8 mouse cellular contexts compared by ENCODE assay signal in the genomic region with DNA sequence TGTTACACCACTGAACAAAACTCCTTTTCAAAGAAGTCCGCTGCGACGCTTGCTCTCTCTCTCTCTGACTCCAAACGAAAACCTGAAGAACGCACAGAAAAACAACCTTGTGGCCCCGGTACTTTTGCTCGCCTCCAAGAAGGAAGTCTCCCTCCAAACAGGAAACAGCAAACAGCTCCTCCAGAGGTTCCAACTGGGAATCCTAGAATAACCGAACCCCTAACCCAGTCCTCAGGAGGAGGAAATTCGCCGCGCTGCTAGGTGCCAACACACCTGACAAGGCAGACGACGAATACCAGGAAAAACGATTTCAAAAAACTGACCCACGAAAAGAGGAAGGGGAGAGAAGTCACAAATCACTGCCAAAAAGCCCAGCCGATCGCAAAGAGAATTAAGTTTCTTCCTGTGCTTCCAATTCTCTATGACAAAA. TPM values are rescaled to one million over a fixed set of nuclear protein-coding genes. Genes with fewer than 3 reads are reported as not detected.
DNase-seq lines count a peak whose midpoint lies in the region; ATAC-seq lines count a peak whose summit lies in the region.

No protein-coding gene starts in this region.

- peak overlapping the region; percentile 100 for H3K4me3 ChIP-seq in hindbrain, embryonic 15.5 days
- H3K4me3 ChIP-seq in limb, embryonic 11.5 days (ENCODE audit: low read depth, low read length) = peak overlapping the region; percentile 92
- peak overlapping the region; percentile 90 for H3K4me3 ChIP-seq in midbrain, embryonic 13.5 days (replicated peaks)
- peak overlapping the region; percentile 72 for H3K4me3 ChIP-seq in stomach, embryonic 16.5 days (replicated peaks; ENCODE audit: low read length)

- no peaks in the 10 kb centered on the region for H3K36me3 ChIP-seq in hindbrain, embryonic 15.5 days
- H3K36me3 ChIP-seq in limb, embryonic 11.5 days (ENCODE audit: control insufficient read depth, insufficient read depth, low read length) = no peaks in the 10 kb centered on the region
- no peaks in the 10 kb centered on the region for H3K36me3 ChIP-seq in midbrain, embryonic 13.5 days
- no peaks in the 10 kb centered on the region for H3K36me3 ChIP-seq in stomach, embryonic 16.5 days (ENCODE audit: control insufficient read depth, insufficient read depth, low read length)

- peak overlapping the region; percentile 98 for H3K9ac ChIP-seq in hindbrain, embryonic 15.5 days
- H3K9ac ChIP-seq in limb, embryonic 11.5 days (ENCODE audit: low read length) = peak overlapping the region; percentile 93
- H3K9ac ChIP-seq in midbrain, embryonic 13.5 days (replicated peaks) = peak overlapping the region; percentile 95
- peak overlapping the region; percentile 99 for H3K9ac ChIP-seq in stomach, embryonic 16.5 days (ENCODE audit: low read length)

- under 1% methylated on average over 17 of the region's 17 CpGs for WGBS in hindbrain, embryonic 15.5 days
- under 1% methylated on average over 17 of the region's 17 CpGs for WGBS in limb, embryonic 11.5 days
- WGBS in midbrain, embryonic 13.5 days = under 1% methylated on average over 17 of the region's 17 CpGs
- 0% methylated on average over 17 of the region's 17 CpGs for WGBS in stomach, embryonic 16.5 days

- peak overlapping the region; percentile 79 for H3K4me2 ChIP-seq in hindbrain, embryonic 15.5 days
- H3K4me2 ChIP-seq in limb, embryonic 11.5 days (ENCODE audit: low read depth, severe bottlenecking) = peak overlapping the region; percentile 77
- H3K4me2 ChIP-seq in midbrain, embryonic 13.5 days (replicated peaks) = peak overlapping the region; percentile 68
- peak overlapping the region; percentile 80 for H3K4me2 ChIP-seq in stomach, embryonic 16.5 days (ENCODE audit: low read depth, low read length)

- no peak for ATAC-seq in hindbrain, embryonic 15.5 days (ENCODE audit: low FRiP score, low read depth)
- no peak for ATAC-seq in limb, embryonic 11.5 days (ENCODE audit: insufficient number of reproducible peaks, low FRiP score, low TSS enrichment, low read depth)
- ATAC-seq in midbrain, embryonic 13.5 days = peak; percentile 22; the same call in 1 of the 2 replicates
- ATAC-seq in stomach, embryonic 16.5 days (ENCODE audit: insufficient read depth, low FRiP score) = no peak

- H3K27me3 ChIP-seq in hindbrain, embryonic 15.5 days = no peaks in the 10 kb centered on the region
- no peaks in the 10 kb centered on the region for H3K27me3 ChIP-seq in limb, embryonic 11.5 days (ENCODE audit: control insufficient read depth, insufficient read depth, low read length)
- no peaks in the 10 kb centered on the region for H3K27me3 ChIP-seq in midbrain, embryonic 13.5 days
- no peaks in the 10 kb centered on the region for H3K27me3 ChIP-seq in stomach, embryonic 16.5 days (ENCODE audit: control insufficient read depth, insufficient read depth, low read length)

- peak overlapping the region; percentile 95; the same call in 1 of the 2 replicates for H3K27ac ChIP-seq in hindbrain, embryonic 15.5 days (replicated peaks)
- peak overlapping the region; percentile 47; the same call in 1 of the 2 replicates for H3K27ac ChIP-seq in limb, embryonic 11.5 days (replicated peaks; ENCODE audit: low read depth, low read length)
- no peak overlapping the region for H3K27ac ChIP-seq in midbrain, embryonic 13.5 days
- peak overlapping the region; percentile 97 for H3K27ac ChIP-seq in stomach, embryonic 16.5 days (ENCODE audit: low read length)

- peak; percentile 23 for DNase-seq in cerebellum, adult 11 months
- DNase-seq in cerebellum, postnatal 14 days = no peak
- peak; percentile 51 for DNase-seq in cerebellum, adult 9-11 months
- DNase-seq in frontal cortex, postnatal 14 days (ENCODE audit: low spot score in 2 of 2) = peak; percentile 22 to 24
- DNase-seq in limb, embryonic 11.5 days (ENCODE audit: low spot score) = peak; percentile 65

- H3K9me3 ChIP-seq in hindbrain, embryonic 15.5 days = no peaks in the 10 kb centered on the region
- no peaks in the 10 kb centered on the region for H3K9me3 ChIP-seq in limb, embryonic 11.5 days (ENCODE audit: control insufficient read depth, low read length)
- no peaks in the 10 kb centered on the region for H3K9me3 ChIP-seq in midbrain, embryonic 13.5 days
- no peaks in the 10 kb centered on the region for H3K9me3 ChIP-seq in stomach, embryonic 16.5 days (replicated peaks; ENCODE audit: control insufficient read depth, low read length)

- peaks cover 16% of the 10 kb centered on the region for H3K4me1 ChIP-seq in hindbrain, embryonic 15.5 days (replicated peaks)
- H3K4me1 ChIP-seq in limb, embryonic 11.5 days (ENCODE audit: control insufficient read depth, insufficient read depth, low read length) = peaks cover 6% of the 10 kb centered on the region; the same call in 1 of the 2 replicates
- peaks cover 20% of the 10 kb centered on the region for H3K4me1 ChIP-seq in midbrain, embryonic 13.5 days (replicated peaks)
- H3K4me1 ChIP-seq in stomach, embryonic 16.5 days (ENCODE audit: control insufficient read depth, insufficient read depth, low read length) = peaks cover 11% of the 10 kb centered on the region; the same call in 1 of the 2 replicates

RNA-seq across cellular contexts. Expression of gene Cd2ap, which starts 0.9 kb away (rescaled TPM):
- 8.2 and 8.3 TPM in 2 replicates for polyA plus RNA-seq in hindbrain, embryonic 15.5 days (2015; fragmentation: Nextera tagmentation; extraction: Ambion mirVana)
- 20.0 and 23.5 TPM in 2 replicates for polyA plus RNA-seq in limb, embryonic 11.5 days (2014; fragmentation: Nextera tagmentation; extraction: Ambion mirVana)
- 8.3 and 8.7 TPM in 2 replicates for polyA plus RNA-seq in midbrain, embryonic 13.5 days (2015; fragmentation: Nextera tagmentation; extraction: Ambion mirVana)
- polyA plus RNA-seq in stomach, embryonic 16.5 days (2015; fragmentation: Nextera tagmentation; extraction: Ambion mirVana) = 28.7 and 31.8 TPM in 2 replicates

Comparison
In these comparisons a context has a peak if more than half of its experiments do, and no peak if none do; other contexts are left out.
1. DNase-seq: peak in cerebellum, adult 11 months (single experiment), cerebellum, adult 9-11 months (single experiment), frontal cortex, postnatal 14 days (2 of 2) and limb, embryonic 11.5 days (single experiment); none in cerebellum, postnatal 14 days (0 of 2).
2. Peak in every context shown above with its lines, with median percentiles within 50 percentile points of each other: H3K4me2 ChIP-seq, H3K4me3 ChIP-seq and H3K9ac ChIP-seq.